Mouse (Mus musculus) cortical plate, adult 2 months (tissue): ENCODE results near the gene Thada.

Experiments used
- CTCF ChIP-seq: fragments of 200-500 bp; IDR thresholded peaks from 2 replicates; pipeline ENCODE4 v1.5.1; 2011; ENCODE audit warnings: mild to moderate bottlenecking, control low read depth, low read length; ENCODE audit not compliant: insufficient read depth; ENCODE audit errors: extremely low read depth
- POLR2A ChIP-seq: fragments of 200-500 bp; IDR thresholded peaks from 2 replicates; pipeline ENCODE4 v1.6.1; 2011; ENCODE audit warnings: mild to moderate bottlenecking, low read length, control low read depth; ENCODE audit not compliant: insufficient read depth; ENCODE audit errors: extremely low read depth

DNA sequence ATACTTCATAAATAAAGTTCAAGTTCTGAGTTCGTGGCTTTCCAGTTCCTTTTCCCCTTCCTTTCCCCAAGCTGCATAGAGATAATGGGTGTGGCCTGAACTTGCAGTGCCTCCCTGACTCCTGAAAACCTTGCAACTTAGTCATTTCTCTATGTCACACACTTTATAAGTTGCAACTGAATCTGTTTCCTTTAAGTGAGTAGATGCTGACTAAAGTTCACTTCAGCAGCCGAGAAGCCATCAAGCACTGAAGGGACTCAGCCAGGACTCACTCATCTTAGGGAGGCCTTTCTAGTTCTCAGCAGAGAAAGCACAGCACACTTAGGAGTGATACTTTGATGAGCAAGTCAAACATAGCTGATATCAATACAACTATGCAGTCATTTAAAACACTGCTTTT is 137.5 kb downstream of the Thada start:
- TF ChIP-seq CTCF, result no peak
- no peak for TF ChIP-seq POLR2A
